ENCODE assay signal across 37 mouse cellular contexts in genomic region chr1:21304174-21304573, GRCm38 (mm10). TPM values are rescaled to one million over a fixed set of nuclear protein-coding genes. Genes with fewer than 3 reads are reported as not detected.
DNase-seq lines count a peak whose midpoint lies in the region; ATAC-seq and TF ChIP-seq lines count a peak whose summit lies in the region.
"Had no signal": no experiment of that assay in that cellular context is flagged by ENCODE, and none has a peak within 500 bp of the region (broad histone marks: within the 10 kb centered on the region; RNA-seq: fewer than 3 reads in every experiment).

No protein-coding gene starts in this region.

- H3K4me3 ChIP-seq in liver, adult 2 months (ENCODE audit: insufficient read depth, low read depth, low read length): no peak overlapping the region
- H3K4me3 ChIP-seq in liver, embryonic 12.5 days: no peak overlapping the region
- H3K4me3 ChIP-seq: embryonic facial prominence, embryonic 10.5 days; embryonic facial prominence, embryonic 13.5 days; erythroblast, embryonic 14.5 days; forebrain, embryonic 12.5 days; forebrain, embryonic 15.5 days; heart, embryonic 12.5 days; heart, embryonic 15.5 days; intestine, embryonic 15.5 days had no signal

- peaks cover 20% of the 10 kb centered on the region for H3K4me1 ChIP-seq in liver, adult 2 months (ENCODE audit: control insufficient read depth, insufficient read depth, low read length)
- no peaks in the 10 kb centered on the region for H3K4me1 ChIP-seq in liver, embryonic 12.5 days
- H3K4me1 ChIP-seq: embryonic facial prominence, embryonic 10.5 days; embryonic facial prominence, embryonic 13.5 days; forebrain, embryonic 12.5 days; forebrain, embryonic 15.5 days; heart, embryonic 12.5 days; heart, embryonic 15.5 days; intestine, embryonic 15.5 days had no signal

- no peaks in the 10 kb centered on the region for H3K9me3 ChIP-seq in liver, embryonic 12.5 days (replicated peaks)
- H3K9me3 ChIP-seq: embryonic facial prominence, embryonic 10.5 days; embryonic facial prominence, embryonic 13.5 days; forebrain, embryonic 12.5 days; forebrain, embryonic 15.5 days; G1E; heart, embryonic 12.5 days; heart, embryonic 15.5 days; intestine, embryonic 15.5 days had no signal

- TF ChIP-seq CTCF in liver, adult 2 months (IDR thresholded peaks at IDR 0.05; ENCODE audit: low read depth, low read length): peak; percentile 18; the same call in 1 of the 2 replicates

- peak overlapping the region; percentile 19; the same call in 1 of the 2 replicates for H3K9ac ChIP-seq in liver, adult 2 months (ENCODE audit: low read depth, low read length)
- no peak overlapping the region for H3K9ac ChIP-seq in liver, embryonic 12.5 days
- H3K9ac ChIP-seq: embryonic facial prominence, embryonic 13.5 days; forebrain, embryonic 12.5 days; forebrain, embryonic 15.5 days; heart, embryonic 12.5 days; heart, embryonic 15.5 days; hindbrain, embryonic 14.5 days; intestine, embryonic 15.5 days had no signal

- peak; percentile 96 for DNase-seq in liver, adult 2 months (ENCODE audit: extremely low read depth, low read depth, low spot score)
- DNase-seq in layer of hippocampus, postnatal 25 days (ENCODE audit: extremely low spot score in 1 of 2, low spot score in 1 of 2): no peak
- no peak for DNase-seq in gastrocnemius, postnatal 4 days (ENCODE audit: low spot score in 2 of 2)
- DNase-seq: adrenal gland, postnatal 14 days; B cell, adult 2 months; cerebellum, adult 11-12 months; cerebellum, adult 8-10 months; cerebellum, postnatal 10 days; cerebellum, postnatal 36 days; embryo, embryonic 11 days; gastrocnemius, postnatal 25 days; heart, postnatal 14 days; heart, postnatal 4 days; kidney, adult 11 months had no signal

- no peak overlapping the region for H3K4me2 ChIP-seq in liver, embryonic 12.5 days
- H3K4me2 ChIP-seq: embryonic facial prominence, embryonic 13.5 days; forebrain, embryonic 12.5 days; forebrain, embryonic 15.5 days; heart, embryonic 12.5 days; heart, embryonic 15.5 days; hindbrain, embryonic 14.5 days; intestine, embryonic 15.5 days had no signal

- 19% methylated on average over 3 of the region's 3 CpGs for WGBS in liver, adult 2 months
- WGBS in liver, embryonic 12.5 days (ENCODE audit: insufficient replicate concordance): 42% methylated on average over 3 of the region's 3 CpGs

- no peaks in the 10 kb centered on the region for H3K36me3 ChIP-seq in liver, adult 2 months (ENCODE audit: control insufficient read depth, insufficient read depth, low read length)
- no peaks in the 10 kb centered on the region for H3K36me3 ChIP-seq in liver, embryonic 12.5 days
- H3K36me3 ChIP-seq: embryonic facial prominence, embryonic 10.5 days; embryonic facial prominence, embryonic 13.5 days; forebrain, embryonic 12.5 days; forebrain, embryonic 15.5 days; G1E; heart, embryonic 12.5 days; heart, embryonic 15.5 days; intestine, embryonic 15.5 days had no signal

- H3K27ac ChIP-seq in liver, adult 2 months (replicated peaks; ENCODE audit: insufficient read depth, low read depth, low read length): peak overlapping the region; percentile 96
- H3K27ac ChIP-seq in liver, embryonic 12.5 days: no peak overlapping the region
- H3K27ac ChIP-seq: embryonic facial prominence, embryonic 10.5 days; embryonic facial prominence, embryonic 13.5 days; forebrain, embryonic 12.5 days; forebrain, embryonic 15.5 days; heart, embryonic 15.5 days; hindbrain, embryonic 14.5 days; hindbrain, postnatal 0 days; intestine, embryonic 15.5 days had no signal

- no peak for ATAC-seq in liver, embryonic 12.5 days
- peak; percentile 70 for ATAC-seq in activated CD4-positive, CD25-positive, alpha-beta regulatory T cell, adult 4 months
- ATAC-seq in megakaryocyte, adult 5-6 weeks (ENCODE audit: poor library complexity, severe bottlenecking): peak; percentile 70
- ATAC-seq: forebrain, embryonic 15.5 days; hindbrain, postnatal 0 days; intestine, embryonic 15.5 days; Patski had no signal

- TF ChIP-seq POLR2A in liver, adult 2 months (IDR thresholded peaks at IDR 0.05; ENCODE audit: extremely low read depth, insufficient read depth, low read length): no peak

- no peaks in the 10 kb centered on the region for H3K79me2 ChIP-seq in liver, adult 2 months (ENCODE audit: control insufficient read depth, insufficient read depth, low read length)

- no peaks in the 10 kb centered on the region for H3K27me3 ChIP-seq in liver, adult 2 months (ENCODE audit: control insufficient read depth, insufficient read depth, low read length)
- H3K27me3 ChIP-seq in liver, embryonic 12.5 days (replicated peaks): no peaks in the 10 kb centered on the region
- H3K27me3 ChIP-seq: CH12.LX; embryonic facial prominence, embryonic 13.5 days; forebrain, embryonic 12.5 days; forebrain, embryonic 15.5 days; heart, embryonic 12.5 days; heart, embryonic 15.5 days; intestine, embryonic 15.5 days had no signal

RNA-seq across cellular contexts. Expression of gene Khdc1a, which starts 45.3 kb away (rescaled TPM):
- total RNA-seq in liver, adult 2 months (2014; rRNA removed): not detected in 2 replicates
- not detected in 2 replicates for polyA plus RNA-seq in liver, adult 2 months (2012; rRNA removed)
- polyA plus RNA-seq in liver, embryonic 12.5 days (2016; fragmentation: Nextera tagmentation; extraction: Ambion mirVana): not detected in 2 replicates
- polyA plus RNA-seq in activated CD4-positive, CD25-positive, alpha-beta regulatory T cell, adult 4 months (2017; shearing (Covaris generic)): 1 to 10 TPM in 1 of 2 experiments, under 1 TPM in 1; 0.71 to 2.1 TPM
- total RNA-seq in megakaryocyte, adult 5-6 weeks (2015): 0.16 and 0.27 TPM in 2 replicates
- 0.04 and 0.81 TPM in 2 replicates for total RNA-seq in megakaryocyte, adult 5-6 weeks (2017)
- total RNA-seq in layer of hippocampus, postnatal 25 days (2021): not detected
- not detected for total RNA-seq in gastrocnemius, postnatal 4 days (2021)
- total RNA-seq: adrenal gland, adult 2 months; adrenal gland, postnatal 14 days; adrenal gland, postnatal 4 days; CH12.LX; gastrocnemius, adult 8-10 months; gastrocnemius, postnatal 25 days; granulocyte monocyte progenitor cell, adult 5-6 weeks; heart, adult 8-10 months; heart, postnatal 14 days; heart, postnatal 4 days; hindbrain, postnatal 0 days had no signal
- polyA plus RNA-seq: adrenal gland, adult 2 months; cortical plate, adult 2 months; embryonic facial prominence, embryonic 10.5 days; embryonic facial prominence, embryonic 13.5 days; erythroblast, embryonic 14.5 days; forebrain, embryonic 12.5 days; forebrain, embryonic 15.5 days; G1E; heart, embryonic 12.5 days; hindbrain, embryonic 11.5 days; hindbrain, embryonic 14.5 days; hindbrain, postnatal 0 days; intestine, embryonic 15.5 days; Patski had no signal
